In the genomic region with DNA sequence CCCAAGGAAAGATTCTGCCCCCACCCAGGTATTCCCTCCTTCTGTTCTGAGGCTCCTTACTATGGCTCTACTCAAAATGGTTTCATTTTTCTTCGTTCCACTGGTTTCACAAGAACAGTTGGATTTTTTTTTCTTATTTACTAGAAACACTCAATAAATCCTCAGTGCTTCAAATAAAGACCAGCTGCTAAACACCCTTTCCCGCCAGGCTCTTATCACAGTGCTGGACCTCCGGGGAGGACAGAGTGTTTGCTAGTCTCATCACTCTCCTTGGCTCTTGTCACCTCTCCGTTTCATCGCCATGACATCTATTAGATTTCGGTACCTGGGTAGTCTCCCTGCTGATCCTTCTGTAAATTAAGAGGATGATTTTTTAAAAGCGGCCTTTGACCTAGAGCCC, we compare ENCODE assay signal across 18 mouse cellular contexts.
DNase-seq lines count a peak whose midpoint lies in the region; ATAC-seq and TF ChIP-seq lines count a peak whose summit lies in the region.
"Had no signal": no experiment of that assay in that cellular context is flagged by ENCODE, and none has a peak within 500 bp of the region (broad histone marks: within the 10 kb centered on the region; RNA-seq: fewer than 3 reads in every experiment).

No protein-coding gene starts in this region.

- peak; percentile 9 to 13 for DNase-seq in heart, postnatal 10 days
- DNase-seq in heart, postnatal 25 days (ENCODE audit: low spot score): no peak
- peak; percentile 18 to 32 for DNase-seq in kidney, postnatal 4 days
- DNase-seq in kidney, postnatal 25 days: no peak
- DNase-seq in lung, postnatal 4 days: no peak
- DNase-seq in brain, embryonic 14.5 days (ENCODE audit: low read depth): peak; percentile 11
- DNase-seq in layer of hippocampus, postnatal 25 days (ENCODE audit: extremely low spot score in 1 of 2, low spot score in 1 of 2): no peak
- DNase-seq: adrenal gland, postnatal 14 days; cerebellum, adult 2 months; forebrain, postnatal 0 days; gastrocnemius, postnatal 14 days had no signal

- peak; percentile 69 for ATAC-seq in lung, embryonic 16.5 days (ENCODE audit: low read depth)
- ATAC-seq: activated CD4-positive, CD25-positive, alpha-beta regulatory T cell, adult 4 months; forebrain, embryonic 13.5 days; forebrain, postnatal 0 days; Patski had no signal

- TF ChIP-seq CTCF in brain, embryonic 14.5 days (IDR thresholded peaks at IDR 0.05; ENCODE audit: borderline replicate concordance, extremely low read depth, insufficient read depth, insufficient read length): no peak

- 0 out of 2 replicates have a peak overlapping the region, but pooled peaks have one; percentile 29 for H3K4me2 ChIP-seq in lung, embryonic 16.5 days (ENCODE audit: low read depth, low read length)
- H3K4me2 ChIP-seq: forebrain, embryonic 13.5 days; heart, embryonic 12.5 days; hindbrain, embryonic 13.5 days had no signal

- WGBS in lung, embryonic 16.5 days: 14% methylated on average over 7 of the region's 7 CpGs

- no peak overlapping the region for H3K9ac ChIP-seq in lung, embryonic 16.5 days (ENCODE audit: low read length)
- H3K9ac ChIP-seq: forebrain, embryonic 13.5 days; forebrain, postnatal 0 days; heart, embryonic 12.5 days; hindbrain, embryonic 13.5 days had no signal

- peaks cover 7% of the 10 kb centered on the region; the same call in 1 of the 2 replicates for H3K4me1 ChIP-seq in lung, embryonic 16.5 days (replicated peaks; ENCODE audit: control insufficient read depth, insufficient read depth, low read length)
- H3K4me1 ChIP-seq: embryonic facial prominence, embryonic 10.5 days; heart, embryonic 12.5 days had no signal

- no peak for TF ChIP-seq POLR2A in brain, embryonic 14.5 days (IDR thresholded peaks at IDR 0.05; ENCODE audit: borderline replicate concordance, extremely low read depth, insufficient read depth, insufficient read length, poor library complexity, severe bottlenecking)

- H3K27me3 ChIP-seq in lung, embryonic 16.5 days (ENCODE audit: control insufficient read depth, insufficient read depth, low read depth, low read length): peaks cover 2% of the 10 kb centered on the region; the same call in 1 of the 2 replicates
- H3K27me3 ChIP-seq: forebrain, embryonic 13.5 days; heart, embryonic 12.5 days; hindbrain, embryonic 13.5 days had no signal

- no peaks in the 10 kb centered on the region for H3K36me3 ChIP-seq in lung, embryonic 16.5 days (ENCODE audit: control insufficient read depth, insufficient read depth, low read length)
- H3K36me3 ChIP-seq: embryonic facial prominence, embryonic 10.5 days; heart, embryonic 12.5 days; hindbrain, embryonic 13.5 days had no signal

- intact Hi-C loops in heart, postnatal 10 days (cut with DNase I): no loop called here
- intact Hi-C loops in heart, postnatal 25 days (cut with DNase I): no loop called here

- H3K27ac ChIP-seq in lung, embryonic 16.5 days (ENCODE audit: low read length): no peak overlapping the region
- H3K27ac ChIP-seq: embryonic facial prominence, embryonic 10.5 days; forebrain, embryonic 13.5 days; hindbrain, embryonic 13.5 days had no signal

- no peaks in the 10 kb centered on the region for H3K9me3 ChIP-seq in lung, embryonic 16.5 days (ENCODE audit: control insufficient read depth, low read length)
- H3K9me3 ChIP-seq: embryonic facial prominence, embryonic 10.5 days; forebrain, embryonic 13.5 days; heart, embryonic 12.5 days; hindbrain, embryonic 13.5 days had no signal

- H3K4me3 ChIP-seq in lung, embryonic 16.5 days (ENCODE audit: low read length): no peak overlapping the region
- H3K4me3 ChIP-seq: embryonic facial prominence, embryonic 10.5 days; forebrain, embryonic 13.5 days; heart, embryonic 12.5 days; hindbrain, embryonic 13.5 days had no signal

Comparison
In these comparisons a context has a peak if more than half of its experiments do, and no peak if none do; other contexts are left out.
1. DNase-seq: peak in heart, postnatal 10 days (2 of 2), kidney, postnatal 4 days (2 of 2) and brain, embryonic 14.5 days (single experiment); none in heart, postnatal 25 days (single experiment), kidney, postnatal 25 days (0 of 2), lung, postnatal 4 days (0 of 2) and layer of hippocampus, postnatal 25 days (0 of 2).